Mouse (Mus musculus) heart, postnatal 0 days (tissue): ENCODE data around the gene Ifi206. TPM values are rescaled to one million over a fixed set of nuclear protein-coding genes. Genes with fewer than 3 reads are reported as not detected.

Experiments
- ATAC-seq: fragments of 200-750 bp; cut with Nextera tagmentation; 2 replicates; pipeline ENCODE4 v1.8.0; 2017; ENCODE audit warnings: low read depth, moderate number of reproducible peaks, moderate library complexity; ENCODE audit not compliant: insufficient read depth
- DNase-seq: peaks from one replicate; pipeline ENCODE4 v3.0.0-alpha.2; 2016; ENCODE audit warnings: low spot score
- H3K27ac ChIP-seq: fragments of 300-500 bp; sonication (generic); 2 replicates; pipeline ENCODE4 v1.5.1; 2014; ENCODE audit warnings: low read depth, mild to moderate bottlenecking
- H3K27me3 ChIP-seq: fragments of 300-500 bp; sonication (generic); 2 replicates; pipeline ENCODE4 v1.6.1; 2014; ENCODE audit warnings: low read length, mixed read lengths; ENCODE audit not compliant: control insufficient read depth, insufficient read depth
- H3K36me3 ChIP-seq: fragments of 300-500 bp; sonication (generic); replicated peaks from 2 replicates; pipeline ENCODE4 v1.6.1; 2014; ENCODE audit warnings: low read length, mixed read lengths; ENCODE audit not compliant: control insufficient read depth, insufficient read depth
- H3K4me1 ChIP-seq: fragments of 300-500 bp; sonication (generic); 2 replicates; pipeline ENCODE4 v1.6.1; 2014; ENCODE audit warnings: antibody characterized with exemption; ENCODE audit not compliant: control insufficient read depth, insufficient read depth
- H3K4me2 ChIP-seq: fragments of 300-500 bp; sonication (generic); 2 replicates; pipeline ENCODE4 v1.6.1; 2014; ENCODE audit warnings: low read depth, mild to moderate bottlenecking, low read length, moderate library complexity
- H3K4me3 ChIP-seq: fragments of 300-500 bp; sonication (generic); 2 replicates; pipeline ENCODE4 v1.5.1; 2014; ENCODE audit warnings: low read depth, low read length
- H3K9ac ChIP-seq: fragments of 300-500 bp; sonication (generic); replicated peaks from 2 replicates; pipeline ENCODE4 v1.6.1; 2014; ENCODE audit warnings: low read depth, low read length, mixed read lengths
- H3K9me3 ChIP-seq: fragments of 300-500 bp; sonication (generic); replicated peaks from 2 replicates; pipeline ENCODE4 v1.6.1; 2016; ENCODE audit warnings: low read length; ENCODE audit not compliant: control insufficient read depth
- CTCF ChIP-seq: IDR thresholded peaks from 2 replicates; pipeline ENCODE4 v1.5.1; 2016; ENCODE audit warnings: antibody characterized with exemption, control low read depth, low read depth
- EP300 ChIP-seq: IDR thresholded peaks from 2 replicates; pipeline ENCODE4 v1.6.1; 2016; ENCODE audit warnings: antibody characterized with exemption, low read depth
- WGBS: fragments of 180-500 bp; shearing (Covaris S2); extraction: QIAGEN DNeasy Blood & Tissue Kit; methylation state at CpG from one replicate; pipeline ENCODE4 v1.1.7; 2014; 5-methylcytosine and 5-hydroxymethylcytosine counted together
- polyA plus RNA-seq: library from polyadenylated mRNA; unstranded; fragments of >200 nt; fragmentation: Nextera tagmentation; extraction: Ambion mirVana; gene quantifications from 2 replicates; pipeline ENCODE4 v1.2.1, GENCODE M21; 2015
- total RNA-seq: library from RNA; depleted of rRNA; stranded (reverse); fragments of >200 nt; gene quantifications from 2 replicates; pipeline ENCODE4 v1.2.3, GENCODE M21; 2014; ENCODE audit warnings: low replicate concordance

Gene Ifi206
- total and polyA plus RNA-seq, 2 experiments from 2014 or later = 0.14 to 0.27 TPM

- DNase-seq = no peak
- H3K27me3 ChIP-seq = no peaks in the 10 kb centered on the region
- no peaks in the 10 kb centered on the region for H3K36me3 ChIP-seq
- 62% methylated on average over 4 of the region's 4 CpGs for WGBS
- no peak overlapping the region for H3K4me3 ChIP-seq
- no peaks in the 10 kb centered on the region for H3K9me3 ChIP-seq
- no peak overlapping the region for H3K9ac ChIP-seq
- no peak overlapping the region for H3K27ac ChIP-seq
- no peak for ATAC-seq
- H3K4me1 ChIP-seq = no peaks in the 10 kb centered on the region
- TF ChIP-seq CTCF (no peak), EP300 (no peak)
- H3K4me2 ChIP-seq = no peak overlapping the region
Measured at GRCm38 (mm10) chr1:173441210-173441609, 49.6 kb downstream of the Ifi206 start.

GRCm38 (mm10) chr1:173440681-173441080, 50.2 kb downstream of the Ifi206 start:
- TF ChIP-seq EP300 (no peak), CTCF (no peak)

GRCm38 (mm10) chr1:173437161-173437953, 53.5 kb downstream of the Ifi206 start:
- Histone ChIP-seq H3K9ac (no peak overlapping the region), H3K4me2 (no peak overlapping the region), H3K27ac (no peak overlapping the region), H3K4me1 (no peaks in the 10 kb centered on the region), H3K4me3 (no peak overlapping the region), H3K36me3 (no peaks in the 10 kb centered on the region), H3K9me3 (no peaks in the 10 kb centered on the region), H3K27me3 (no peaks in the 10 kb centered on the region)
- TF ChIP-seq EP300 (no peak), CTCF (no peak)
- ATAC-seq = no peak
- 57% methylated on average over 6 of the region's 6 CpGs for WGBS
- no peak for DNase-seq

More at GRCm38 (mm10) chr1:173440681-173441080, 50.2 kb downstream of the Ifi206 start:
- no peak overlapping the region for H3K9ac ChIP-seq
- ATAC-seq (no peak), DNase-seq (no peak)
- H3K4me2 ChIP-seq = no peak overlapping the region
- no peaks in the 10 kb centered on the region for H3K4me1 ChIP-seq
- H3K27me3 ChIP-seq = no peaks in the 10 kb centered on the region
- no peak overlapping the region for H3K4me3 ChIP-seq
- H3K36me3 ChIP-seq = no peaks in the 10 kb centered on the region
- WGBS = 58% methylated on average over 1 of the region's 1 CpGs
- H3K9me3 ChIP-seq = no peaks in the 10 kb centered on the region
- H3K27ac ChIP-seq = no peak overlapping the region

- DNase-seq = no peak
- no peak overlapping the region for H3K27ac ChIP-seq
- ATAC-seq = no peak
- H3K4me2 ChIP-seq = no peak overlapping the region
- TF ChIP-seq EP300 (no peak), CTCF (no peak)
- no peak overlapping the region for H3K9ac ChIP-seq
- H3K9me3 ChIP-seq = no peaks in the 10 kb centered on the region
- no peak overlapping the region for H3K4me3 ChIP-seq
- no peaks in the 10 kb centered on the region for H3K36me3 ChIP-seq
- no peaks in the 10 kb centered on the region for H3K27me3 ChIP-seq
- no peaks in the 10 kb centered on the region for H3K4me1 ChIP-seq
- 83% methylated on average over 2 of the region's 2 CpGs for WGBS
Measured at GRCm38 (mm10) chr1:173432411-173432810, 58.4 kb downstream of the Ifi206 start.

GRCm38 (mm10) chr1:173429995-173430699, 60.7 kb downstream of the Ifi206 start:
- Histone ChIP-seq H3K27ac (no peak overlapping the region), H3K4me2 (no peak overlapping the region), H3K4me1 (no peaks in the 10 kb centered on the region; the same call in 1 of the 2 replicates), H3K9me3 (no peaks in the 10 kb centered on the region), H3K36me3 (no peaks in the 10 kb centered on the region), H3K27me3 (no peaks in the 10 kb centered on the region), H3K9ac (no peak overlapping the region), H3K4me3 (no peak overlapping the region)
- TF ChIP-seq EP300 (no peak), CTCF (no peak)
- DNase-seq = no peak
- WGBS = 71% methylated on average over 5 of the region's 5 CpGs
- no peak for ATAC-seq
